Mouse (Mus musculus): ENCODE results near the gene Nagpa.

Gene Nagpa

DNA sequence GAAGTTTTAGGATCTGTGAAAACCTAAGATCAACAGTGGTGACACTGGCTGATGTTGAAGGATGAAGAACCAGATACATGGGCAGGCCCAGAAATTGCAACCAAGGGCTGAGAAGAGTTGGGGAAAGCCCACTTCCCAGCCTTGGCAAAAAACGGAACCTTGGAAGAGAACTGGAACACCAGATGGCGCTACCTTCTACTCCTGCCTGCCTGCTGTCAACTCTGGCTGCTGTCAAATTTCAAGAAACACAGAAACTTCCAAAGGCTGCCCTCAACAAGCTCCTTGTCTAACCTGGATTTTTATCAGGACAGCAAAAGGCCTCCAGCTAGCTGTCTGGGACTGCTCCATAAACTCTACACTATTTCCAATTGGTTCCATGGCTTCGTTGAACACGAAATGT lies 1.1 kb downstream of the Nagpa start:
- peak; percentile 67 for DNase-seq (ENCODE audit: low read depth, low spot score)

DNA sequence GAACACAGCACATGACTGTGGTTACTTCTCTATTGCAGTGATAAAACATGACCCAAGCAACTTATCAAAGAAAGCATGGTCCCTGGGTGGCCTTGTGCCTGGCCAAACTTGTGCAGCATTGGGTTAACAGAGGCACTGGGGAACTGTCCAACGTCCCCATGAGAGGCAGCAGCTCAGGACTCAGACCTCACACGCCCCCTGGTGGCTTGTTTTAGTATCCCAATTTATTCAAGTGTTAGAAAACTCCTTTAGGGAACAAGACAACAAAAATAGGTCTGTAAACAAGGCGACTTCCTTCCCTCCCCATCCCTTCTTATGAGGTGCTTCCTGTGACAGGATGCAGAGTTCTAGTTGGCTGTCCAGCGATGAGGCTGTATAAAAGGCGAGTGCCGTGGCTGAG lies 8.7 kb downstream of the Nagpa start:
- DNase-seq (ENCODE audit: low read depth, low spot score): peak; percentile 65

DNA sequence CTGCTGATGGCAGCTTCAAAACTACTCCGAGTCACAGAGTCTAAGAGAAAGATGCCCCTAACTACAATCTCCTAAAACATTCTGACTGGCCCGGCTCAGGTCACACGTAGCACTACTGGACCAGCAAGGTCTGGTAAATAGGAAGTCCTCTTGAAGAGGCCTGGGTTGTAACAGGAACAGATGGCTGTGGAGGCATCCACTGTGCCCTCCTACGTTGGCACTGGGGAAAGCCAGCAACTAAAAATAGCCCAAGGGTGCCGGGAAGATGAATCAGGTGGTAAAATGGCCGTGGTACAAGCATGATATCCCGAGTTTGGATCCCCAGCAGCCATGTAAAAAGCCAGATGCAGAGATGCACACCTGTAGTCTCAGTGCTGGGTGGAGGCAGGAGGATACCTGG lies 17.6 kb downstream of the Nagpa start:
- no peak for DNase-seq (ENCODE audit: low read depth, low spot score)

DNA sequence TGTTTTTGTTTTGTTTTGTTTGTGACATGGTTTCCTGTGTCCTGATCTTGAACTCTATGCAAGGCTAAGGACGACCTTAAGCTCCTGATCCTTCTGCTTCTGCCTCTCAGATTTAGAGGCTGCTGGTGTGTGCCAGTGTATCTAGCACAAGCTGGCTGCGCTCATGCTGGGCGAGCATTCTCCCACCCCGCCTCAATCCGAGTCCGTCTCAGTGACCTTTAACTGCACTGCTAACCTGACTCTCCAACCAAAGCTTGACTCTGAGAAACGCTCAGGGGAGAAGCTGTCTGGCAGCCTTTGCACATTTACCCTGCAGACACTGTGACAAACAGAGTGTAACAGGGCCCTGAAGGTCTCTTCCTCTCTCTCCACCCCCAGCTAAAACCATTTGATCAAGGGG lies 18.1 kb downstream of the Nagpa start:
- DNase-seq (ENCODE audit: low read depth, low spot score): no peak

DNA sequence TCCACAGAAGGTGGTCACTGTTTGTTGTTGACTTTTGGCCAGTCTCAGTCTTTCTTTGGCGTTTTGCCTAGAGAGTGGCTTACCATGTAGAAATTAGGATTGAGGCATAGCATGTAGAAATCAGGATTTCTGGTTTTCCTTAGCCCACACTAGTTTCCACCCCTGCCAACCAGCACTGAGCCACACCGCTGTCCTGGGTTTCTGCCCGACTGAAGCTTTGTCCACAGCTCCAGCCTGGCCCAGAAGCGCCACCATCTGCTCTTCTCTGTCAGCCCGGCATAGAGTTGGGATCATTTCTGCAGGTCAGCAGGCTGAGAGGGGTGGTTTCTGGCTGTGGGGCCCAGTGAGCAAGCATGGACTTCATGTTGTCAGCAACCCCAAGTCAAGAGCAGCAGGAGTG lies 18.9 kb downstream of the Nagpa start:
- no peak for DNase-seq (ENCODE audit: low read depth, low spot score)

DNA sequence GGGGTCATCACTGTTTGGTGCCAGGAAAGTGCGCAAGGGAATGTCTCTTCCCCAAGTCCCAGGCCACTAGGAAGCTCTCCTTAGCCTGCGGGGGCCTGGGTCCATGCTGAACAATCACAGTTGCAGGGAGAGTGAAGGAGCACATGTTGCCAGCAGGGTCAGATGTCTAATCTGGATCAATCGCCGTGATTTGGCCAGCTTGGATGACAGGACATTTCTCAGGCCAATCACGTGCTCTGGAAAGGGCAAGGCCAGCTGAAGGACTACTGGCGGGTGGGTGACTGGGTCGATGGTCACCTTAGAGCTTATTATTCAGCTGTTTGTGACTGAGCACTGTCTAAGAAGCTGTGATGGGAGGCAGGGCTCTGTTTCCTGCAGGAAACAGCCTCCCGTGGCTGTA lies 19.7 kb downstream of the Nagpa start:
- DNase-seq (ENCODE audit: low read depth, low spot score): no peak

DNA sequence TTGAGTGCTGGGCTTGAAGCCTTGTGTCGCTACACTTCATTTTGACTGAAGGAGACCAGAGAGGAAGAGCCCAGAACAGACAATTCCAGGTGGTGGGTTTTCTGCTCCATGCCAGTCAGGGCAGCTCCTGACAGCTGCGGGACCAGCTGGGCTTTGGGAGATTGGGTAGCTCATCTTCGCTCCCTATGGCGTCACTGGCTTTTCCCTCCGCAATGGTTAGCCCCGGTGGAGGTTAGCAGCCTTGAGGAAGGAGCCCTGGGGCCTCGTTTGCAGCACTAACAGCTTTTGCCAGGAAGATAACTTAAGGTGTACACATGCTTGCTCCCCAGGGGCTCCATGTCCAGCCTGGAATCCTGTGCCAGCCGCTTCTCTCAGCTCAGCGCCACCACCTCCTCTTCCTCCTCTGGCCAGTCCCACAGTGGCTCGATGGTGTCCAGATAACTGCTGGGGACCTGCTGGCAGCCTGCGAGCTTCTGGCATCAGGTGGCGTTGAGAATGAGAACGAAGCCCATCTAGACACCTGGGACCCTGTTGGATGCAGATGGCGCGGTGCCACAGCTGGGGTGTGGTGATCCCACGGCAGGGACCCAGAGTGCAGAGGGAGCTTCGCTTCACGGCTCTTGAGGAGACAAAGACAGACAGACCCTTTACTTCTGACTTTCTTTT lies 20.4 kb downstream of the Nagpa start:
- no peak for DNase-seq (ENCODE audit: low read depth, low spot score)

DNA sequence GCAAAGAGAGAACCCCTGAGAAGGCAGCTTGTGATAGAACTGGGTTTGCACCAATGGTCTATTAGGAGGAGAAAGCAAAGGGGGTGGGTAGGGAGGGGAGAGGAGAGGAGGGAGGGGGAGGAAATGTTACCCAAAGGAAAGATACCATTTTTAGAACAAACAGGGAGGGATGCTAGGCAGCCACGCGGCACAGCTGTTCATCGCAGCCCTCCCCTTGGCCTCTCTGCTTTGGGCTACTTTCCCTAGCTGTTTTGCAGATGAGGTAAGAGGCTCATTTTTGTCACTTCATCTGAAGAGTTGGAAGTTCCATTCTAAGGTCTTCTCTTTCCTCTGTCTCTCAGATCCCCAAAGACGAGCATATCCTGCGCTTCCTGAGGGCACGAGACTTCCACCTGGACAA lies 31.2 kb downstream of the Nagpa start:
- DNase-seq (ENCODE audit: low read depth, low spot score): no peak

DNA sequence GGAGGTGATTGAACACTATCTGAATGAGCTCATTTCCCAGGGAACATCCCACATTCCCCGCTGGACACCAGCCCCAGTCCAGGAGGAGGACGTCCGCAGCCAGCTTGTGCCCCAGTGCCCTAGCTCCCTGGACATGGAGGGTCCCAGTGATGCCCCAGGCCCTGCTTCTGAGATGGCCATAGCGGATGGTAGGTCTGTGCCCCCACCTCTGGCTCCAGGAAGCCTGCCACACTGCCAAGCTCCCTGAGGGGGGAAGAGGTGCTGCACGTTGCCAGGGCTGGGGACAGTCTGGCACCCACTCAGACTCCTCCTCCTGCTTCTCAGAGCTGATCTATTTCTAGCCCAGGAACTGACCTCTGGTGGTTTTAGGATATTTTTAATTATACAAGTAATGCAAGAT lies 35.0 kb downstream of the Nagpa start:
- DNase-seq (ENCODE audit: low read depth, low spot score): no peak

DNA sequence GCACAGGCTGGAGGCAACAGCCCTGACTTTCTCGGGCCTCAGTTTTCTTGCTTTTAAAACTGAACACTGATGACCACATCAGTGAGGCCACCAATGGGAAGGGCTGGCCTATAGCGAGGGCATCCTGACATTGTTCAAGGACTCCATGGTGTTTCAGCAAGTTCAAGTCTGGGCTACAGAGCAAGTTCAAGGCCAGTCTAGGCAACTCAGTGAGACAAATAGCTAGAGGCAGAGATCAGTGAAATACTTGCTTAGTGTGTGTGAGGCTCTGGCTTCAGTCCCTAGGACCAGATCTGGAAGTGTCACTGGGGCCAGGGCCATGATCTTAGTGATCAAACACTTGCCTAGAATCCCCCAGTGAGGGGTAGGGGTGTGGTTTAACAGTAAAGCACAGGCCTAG lies 35.8 kb downstream of the Nagpa start:
- no peak for DNase-seq (ENCODE audit: low read depth, low spot score)

DNA sequence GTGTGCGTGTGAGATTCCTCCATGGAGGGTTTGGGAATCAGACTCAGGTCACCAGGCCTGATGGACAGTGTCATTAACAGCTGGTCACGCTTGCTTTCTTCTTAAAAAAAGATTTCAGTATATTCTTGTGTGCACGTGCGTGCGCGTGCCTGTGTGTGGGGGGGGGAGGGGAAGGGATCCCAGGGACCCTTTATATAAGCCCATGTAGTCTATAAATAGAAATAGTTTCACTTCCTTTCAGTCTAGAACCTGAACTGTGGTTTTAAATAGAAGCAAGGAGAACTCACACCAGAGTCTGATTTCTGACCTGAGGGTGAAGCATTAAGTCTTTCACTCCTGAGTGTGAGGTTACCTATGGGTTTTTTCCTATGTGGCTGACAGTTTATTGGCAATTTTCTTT lies 39.5 kb downstream of the Nagpa start:
- DNase-seq (ENCODE audit: low read depth, low spot score): no peak

DNA sequence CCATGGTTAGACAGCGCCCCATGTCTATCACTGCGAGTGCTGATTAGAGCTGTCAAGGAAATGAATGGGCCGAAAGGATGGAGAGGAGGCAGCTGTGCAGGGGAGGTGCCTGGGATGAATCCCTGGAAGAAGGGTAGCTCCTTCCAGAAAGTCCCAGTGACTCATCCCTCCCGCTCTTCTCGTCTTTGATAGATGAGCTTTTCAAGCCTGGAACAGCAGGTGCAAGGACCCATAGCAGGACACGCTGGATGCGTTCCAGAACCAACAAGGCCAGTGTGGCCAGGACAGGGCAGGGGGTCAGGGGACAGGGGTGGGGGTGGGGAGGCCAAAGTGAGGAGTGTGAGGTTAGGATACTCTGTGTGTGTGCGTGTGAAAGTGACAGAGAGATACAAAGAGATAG lies 44.6 kb downstream of the Nagpa start:
- no peak for DNase-seq (ENCODE audit: low read depth, low spot score)

DNA sequence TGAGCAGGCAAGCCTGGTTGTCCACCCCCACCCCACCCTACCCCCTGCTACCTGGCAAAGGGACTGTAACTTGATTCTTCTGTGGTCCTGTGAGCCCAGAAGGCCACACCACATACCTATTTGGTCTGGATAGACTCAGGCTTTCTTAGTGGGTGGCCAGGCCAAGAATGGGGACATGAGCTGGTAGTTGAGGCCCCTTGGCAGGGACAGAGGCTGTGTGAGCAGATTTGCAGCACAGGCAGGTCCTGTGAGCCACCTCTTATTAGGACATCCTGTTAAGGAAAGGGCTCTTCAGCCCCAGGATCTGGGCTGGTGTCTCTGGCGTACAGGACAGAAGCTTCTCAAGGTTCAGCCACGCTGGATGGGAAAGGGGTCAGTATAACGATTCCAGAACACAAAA lies 46.7 kb downstream of the Nagpa start:
- DNase-seq (ENCODE audit: low read depth, low spot score): no peak

DNA sequence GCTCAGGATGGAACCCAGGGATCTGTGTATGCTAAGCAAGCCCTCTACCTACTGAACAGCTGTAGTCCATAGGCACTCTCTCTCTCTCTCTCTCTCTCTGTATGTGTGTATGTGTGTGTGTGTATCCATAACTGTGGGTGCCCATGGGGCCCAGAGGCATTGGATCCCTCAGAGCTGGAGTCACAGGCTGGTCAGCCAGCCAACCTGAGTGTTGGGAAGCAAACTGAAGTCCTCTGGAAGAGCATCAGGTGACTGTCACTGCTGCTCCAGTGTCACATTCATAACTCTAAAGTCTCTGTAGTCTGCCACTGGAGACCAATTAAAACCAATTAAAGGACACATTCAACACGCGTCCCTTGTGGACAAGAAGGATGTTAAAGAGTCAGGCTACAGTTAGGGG lies 47.3 kb downstream of the Nagpa start:
- DNase-seq (ENCODE audit: low read depth, low spot score): no peak

DNA sequence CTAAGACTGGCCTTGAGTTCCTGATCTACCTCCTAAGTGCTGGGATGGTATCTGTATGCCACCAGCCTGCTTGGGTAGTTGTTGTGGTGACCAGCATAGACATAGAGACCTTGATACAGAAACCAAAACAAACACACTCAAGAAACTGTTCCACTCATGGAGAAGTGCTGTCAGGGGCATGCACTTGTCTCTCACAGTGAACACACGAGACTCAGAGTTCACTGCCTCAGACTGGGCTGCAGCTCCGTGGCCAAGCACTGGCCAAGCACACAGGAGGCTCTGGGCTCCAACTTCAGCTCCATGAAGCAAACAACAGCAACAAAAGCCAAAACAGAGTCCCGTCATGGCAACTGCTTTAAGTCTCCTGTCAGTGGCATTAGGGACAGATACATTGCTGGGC lies 48.8 kb downstream of the Nagpa start:
- DNase-seq (ENCODE audit: low read depth, low spot score): no peak

DNA sequence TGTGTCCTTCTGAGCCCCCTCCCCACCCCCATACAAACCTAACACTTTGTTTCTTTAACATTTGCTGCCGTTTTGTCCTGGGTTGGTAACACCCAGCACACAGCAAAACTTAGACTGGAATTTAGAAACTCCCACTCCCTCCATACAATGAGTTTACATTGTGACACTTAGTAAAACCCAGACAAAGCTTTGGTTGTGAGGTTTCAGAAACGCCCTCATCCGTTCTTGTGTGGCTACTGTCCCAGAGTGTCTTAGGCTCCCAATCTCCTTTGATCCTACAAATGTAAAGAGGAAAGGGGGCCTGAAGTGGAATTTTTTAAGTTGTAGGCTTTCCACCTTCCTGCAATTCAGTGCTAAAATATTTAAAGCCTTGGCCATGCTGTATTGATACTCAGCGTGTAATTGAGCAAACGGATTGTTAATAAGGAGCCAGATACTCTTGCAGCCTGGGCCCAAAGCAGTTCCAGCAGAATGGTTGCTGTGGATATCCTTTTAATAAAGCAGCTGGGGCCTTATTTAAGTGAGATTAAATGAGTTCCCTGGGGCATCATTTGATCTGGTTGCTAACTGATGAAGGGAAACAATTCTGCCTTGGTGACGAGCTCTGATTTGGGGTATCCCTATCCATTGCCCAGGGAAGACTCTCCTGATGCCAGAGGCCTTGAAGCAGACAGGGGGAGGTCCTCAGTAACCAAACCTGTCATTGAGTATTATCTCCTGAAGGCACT lies 50.3 kb downstream of the Nagpa start:
- no peak for DNase-seq (ENCODE audit: low read depth, low spot score)

DNA sequence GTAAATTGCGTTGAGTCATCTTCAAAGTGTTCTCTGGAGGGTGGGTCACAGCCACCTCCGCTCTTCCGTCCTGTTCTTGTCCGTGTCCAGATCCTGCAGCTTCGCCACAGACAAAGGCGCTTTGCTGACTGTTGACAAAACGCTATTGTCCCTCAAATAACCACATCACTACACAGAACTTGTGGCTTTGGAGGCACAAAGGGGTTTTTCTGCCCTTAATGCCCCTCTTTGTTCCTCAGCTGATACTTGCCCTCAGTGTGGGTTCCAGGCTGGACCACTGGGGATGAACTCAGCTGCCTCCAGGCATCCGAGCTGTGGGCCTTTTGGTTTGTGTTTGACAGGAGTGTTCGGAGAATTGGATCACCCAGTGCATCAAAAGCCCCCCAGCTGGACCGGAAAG lies 53.3 kb downstream of the Nagpa start:
- no peak for DNase-seq (ENCODE audit: low read depth, low spot score)

DNA sequence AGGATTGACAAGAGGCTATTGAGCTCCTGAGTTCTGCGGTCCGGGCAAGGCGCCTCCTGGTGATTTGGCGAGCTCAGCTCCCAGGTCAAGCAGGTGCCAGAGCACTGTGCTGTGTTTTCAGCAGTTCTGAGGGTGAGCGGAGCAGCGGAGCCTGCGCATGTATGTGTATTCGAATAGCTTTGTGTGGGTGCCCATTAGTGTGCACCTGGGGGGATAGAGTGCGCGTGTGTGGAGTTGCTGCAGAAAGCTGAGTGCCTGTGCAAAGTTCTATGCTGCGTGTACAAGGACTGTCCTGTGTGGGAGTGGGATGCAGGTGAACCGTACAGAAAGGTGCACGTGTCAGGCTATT lies 56.8 kb downstream of the Nagpa start, which contains the start of gene Sec14l5:
Gene Sec14l5 (plus strand): TSS at position 73 of the 349 bp plus-strand sequence.
- no peak for DNase-seq (ENCODE audit: low read depth, low spot score)

DNA sequence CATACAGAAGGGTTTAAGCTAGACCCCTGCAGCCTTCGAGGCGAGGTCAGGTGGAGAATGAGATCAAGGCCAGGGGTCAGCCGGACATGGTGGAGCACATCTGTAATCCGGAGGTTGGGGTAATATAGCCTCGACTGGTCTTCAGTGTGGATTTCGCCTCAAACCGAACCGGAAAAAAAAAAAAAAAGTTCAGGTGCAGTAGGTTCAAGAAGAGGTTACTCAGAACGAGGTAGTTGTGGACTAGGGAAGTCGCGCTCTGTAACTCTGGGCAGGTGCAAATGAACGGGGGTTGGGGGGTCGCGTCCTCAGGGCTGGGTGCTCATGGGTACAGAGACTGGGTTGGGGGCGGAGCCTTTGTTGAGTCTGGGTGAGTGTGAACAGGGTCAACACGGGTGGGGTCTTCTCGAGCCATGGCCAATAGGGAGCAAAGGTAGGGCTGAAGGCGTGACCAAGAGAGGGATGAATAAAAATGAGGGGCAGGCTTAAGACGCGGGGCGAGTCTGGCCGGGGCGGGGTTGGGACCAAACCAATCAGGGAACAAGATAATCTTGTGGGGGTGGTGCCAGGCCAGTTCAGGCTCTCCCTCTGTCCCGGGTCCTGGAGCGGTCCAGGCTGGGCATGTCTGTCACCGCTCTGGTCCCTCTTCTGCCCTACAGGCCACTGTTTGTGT lies 57.3 kb downstream of the Nagpa start:
- DNase-seq (ENCODE audit: low read depth, low spot score): peak; percentile 5

DNA sequence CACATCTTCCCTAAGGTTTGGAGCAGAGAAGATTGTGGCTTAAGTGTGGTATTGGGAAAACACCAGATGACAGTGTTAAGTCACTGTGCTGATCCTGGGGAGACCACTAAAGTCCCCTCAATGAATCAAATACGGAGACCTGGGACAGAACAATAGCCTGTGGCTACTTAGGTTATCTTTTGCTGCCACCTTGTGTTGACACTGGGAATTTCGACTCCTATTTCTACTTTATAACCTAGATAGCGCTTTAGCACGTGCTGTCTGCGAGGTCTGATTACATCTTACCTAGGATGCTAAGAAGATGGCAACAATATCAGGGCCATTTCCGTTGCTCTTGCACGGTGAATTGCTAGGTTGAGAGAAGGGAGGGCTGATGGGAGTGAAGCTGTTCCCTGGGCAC lies 58.2 kb downstream of the Nagpa start:
- DNase-seq (ENCODE audit: low read depth, low spot score): peak; percentile 79

Measured in CD4-positive, CD25-positive, alpha-beta regulatory T cell, adult 2 months (primary cell).